Mouse (Mus musculus) hindbrain, embryonic 14.5 days (tissue): Measurements from ENCODE around the gene Sec61b. TPM values are rescaled to one million over a fixed set of nuclear protein-coding genes. Genes with fewer than 3 reads are reported as not detected.

Source experiments
- polyA plus RNA-seq: library from polyadenylated mRNA; unstranded; fragments of >200 nt; fragmentation: Nextera tagmentation; extraction: Ambion mirVana; gene quantifications from 2 replicates; pipeline ENCODE4 v1.2.1, GENCODE M21; 2014

The Sec61b gene
- polyA plus RNA-seq, 1 experiment from 2014 or later: 266 TPM

Other genes with a start within 250 kb of the Sec61b start
- 40.1 and 41.4 TPM in 2 replicates for gene Tgfbr1, start 121.4 kb upstream of the Sec61b start, polyA plus RNA-seq
- 370 and 390 TPM in 2 replicates for gene Alg2, start 325 bp upstream of the Sec61b start, polyA plus RNA-seq